Mouse (Mus musculus): ENCODE data around the gene Lyve1.

- TF ChIP-seq EP300 (optimal IDR thresholded peaks at IDR 0.05) (no peak), CTCF (IDR thresholded peaks at IDR 0.05; ENCODE audit: low read depth) (no peak)
These were observed 52.0 kb downstream of the Lyve1 start for GRCm38 (mm10) chr7:110810995-110811394.

Data from stomach, postnatal 0 days (tissue).